Mouse (Mus musculus): Measurements from ENCODE around the gene Actl7b. TPM values are rescaled to one million over a fixed set of nuclear protein-coding genes. Genes with fewer than 3 reads are reported as not detected.

The Actl7b gene
- total RNA-seq, 1 experiment from 2014 or later: not detected

GRCm38 (mm10) chr4:56717932-56718331 is 23.3 kb downstream of the Actl7b start:
- no peak for ATAC-seq (replicated peaks; ENCODE audit: low read depth, poor library complexity, severe bottlenecking)

GRCm38 (mm10) chr4:56716801-56717200 is 24.4 kb downstream of the Actl7b start:
- ATAC-seq (replicated peaks; ENCODE audit: low read depth, poor library complexity, severe bottlenecking): no peak

GRCm38 (mm10) chr4:56713155-56713554 is 28.1 kb downstream of the Actl7b start:
- no peak for ATAC-seq (replicated peaks; ENCODE audit: low read depth, poor library complexity, severe bottlenecking)

GRCm38 (mm10) chr4:56702234-56702633 is 39.0 kb downstream of the Actl7b start:
- no peak for ATAC-seq (replicated peaks; ENCODE audit: low read depth, poor library complexity, severe bottlenecking)

GRCm38 (mm10) chr4:56698671-56699070 is 42.6 kb downstream of the Actl7b start:
- no peak for ATAC-seq (replicated peaks; ENCODE audit: low read depth, poor library complexity, severe bottlenecking)

- no peak for ATAC-seq (replicated peaks; ENCODE audit: low read depth, poor library complexity, severe bottlenecking)
These were observed 44.8 kb downstream of the Actl7b start for GRCm38 (mm10) chr4:56696401-56696800.

Other genes starting within 250 kb of the Actl7b start
- gene Gm26657, start 1.4 kb downstream of the Actl7b start, total RNA-seq (2017): not detected in 2 replicates
- not detected in 2 replicates for gene Actl7a, start 2.0 kb upstream of the Actl7b start, total RNA-seq (2017)
- gene Elp1, start 60.9 kb upstream of the Actl7b start, total RNA-seq (2017): 34.9 and 42.8 TPM in 2 replicates
- gene Fam206a, start 60.9 kb upstream of the Actl7b start, total RNA-seq (2017): 7.5 and 9.3 TPM in 2 replicates
- 7.7 and 12.1 TPM in 2 replicates for gene Ctnnal1, start 123.7 kb upstream of the Actl7b start, total RNA-seq (2017)
- gene Tmem245, start 206.0 kb upstream of the Actl7b start, total RNA-seq (2017): 10.7 and 12.1 TPM in 2 replicates
- gene Frrs1l, start 248.9 kb upstream of the Actl7b start, total RNA-seq (2017): not detected in 2 replicates